In genomic region chr15:62092671-62093185, GRCm38 (mm10) we compare ENCODE assay signal across 8 mouse cellular contexts.
DNase-seq lines count a peak whose midpoint lies in the region; ATAC-seq and TF ChIP-seq lines count a peak whose summit lies in the region.

No protein-coding gene starts in this region.

- no peak for TF ChIP-seq CTCF in lung, adult 2 months (IDR thresholded peaks at IDR 0.05; ENCODE audit: insufficient read depth, low read length)

- no peak overlapping the region for H3K4me3 ChIP-seq in lung, embryonic 16.5 days (ENCODE audit: low read length)
- H3K4me3 ChIP-seq in lung, adult 2 months (replicated peaks; ENCODE audit: extremely low read depth, low read depth, low read length) = no peak overlapping the region
- H3K4me3 ChIP-seq in hindbrain, embryonic 16.5 days (ENCODE audit: low read length) = no peak overlapping the region
- H3K4me3 ChIP-seq in midbrain, embryonic 14.5 days (replicated peaks; ENCODE audit: low read depth, low read length) = no peak overlapping the region

- no peaks in the 10 kb centered on the region for H3K27me3 ChIP-seq in lung, embryonic 16.5 days (ENCODE audit: control insufficient read depth, insufficient read depth, low read depth, low read length)
- no peaks in the 10 kb centered on the region; the same call in 1 of the 2 replicates for H3K27me3 ChIP-seq in hindbrain, embryonic 16.5 days (replicated peaks; ENCODE audit: control insufficient read depth, insufficient read depth, low read length)
- H3K27me3 ChIP-seq in midbrain, embryonic 14.5 days (ENCODE audit: control insufficient read depth, insufficient read depth, low read length) = no peaks in the 10 kb centered on the region

- H3K9me3 ChIP-seq in lung, embryonic 16.5 days (ENCODE audit: control insufficient read depth, low read length) = no peaks in the 10 kb centered on the region
- H3K9me3 ChIP-seq in hindbrain, embryonic 16.5 days (ENCODE audit: control insufficient read depth, low read length) = no peaks in the 10 kb centered on the region
- no peaks in the 10 kb centered on the region for H3K9me3 ChIP-seq in midbrain, embryonic 14.5 days (ENCODE audit: control insufficient read depth, low read length)

- H3K27ac ChIP-seq in lung, embryonic 16.5 days (ENCODE audit: low read length) = peak overlapping the region; percentile 27; the same call in 1 of the 2 replicates
- H3K27ac ChIP-seq in hindbrain, embryonic 16.5 days (ENCODE audit: low read depth, low read length) = peak overlapping the region; percentile 51
- H3K27ac ChIP-seq in midbrain, embryonic 14.5 days (replicated peaks; ENCODE audit: low read depth, low read length) = peak overlapping the region; percentile 66

- no peak for TF ChIP-seq POLR2A in lung, adult 2 months (IDR thresholded peaks at IDR 0.05; ENCODE audit: borderline replicate concordance, extremely low read depth, low read depth, low read length)

- intact Hi-C loops in gastrocnemius, postnatal 36 days (cut with DNase I) = loop anchor here (10.0 kb wide), 1 partner anchor 98 kb away; no protein-coding TSS in a partner anchor

- peaks cover 15% of the 10 kb centered on the region for H3K4me1 ChIP-seq in lung, embryonic 16.5 days (replicated peaks; ENCODE audit: control insufficient read depth, insufficient read depth, low read length)
- no peaks in the 10 kb centered on the region; the same call in 1 of the 2 replicates for H3K4me1 ChIP-seq in lung, adult 2 months (ENCODE audit: control insufficient read depth, insufficient read depth, low read length)
- peaks cover 8% of the 10 kb centered on the region for H3K4me1 ChIP-seq in hindbrain, embryonic 16.5 days (ENCODE audit: control insufficient read depth, insufficient read depth, low read depth, low read length)
- peaks cover 9% of the 10 kb centered on the region; the same call in 1 of the 2 replicates for H3K4me1 ChIP-seq in midbrain, embryonic 14.5 days (ENCODE audit: control insufficient read depth, insufficient read depth, low read length)

- H3K4me2 ChIP-seq in lung, embryonic 16.5 days (ENCODE audit: low read depth, low read length) = no peak overlapping the region
- H3K4me2 ChIP-seq in hindbrain, embryonic 16.5 days (ENCODE audit: low read length) = no peak overlapping the region
- H3K4me2 ChIP-seq in midbrain, embryonic 14.5 days (ENCODE audit: low read length) = no peak overlapping the region

- H3K9ac ChIP-seq in lung, embryonic 16.5 days (ENCODE audit: low read length) = no peak overlapping the region
- peak overlapping the region; percentile 28 for H3K9ac ChIP-seq in hindbrain, embryonic 16.5 days (ENCODE audit: low read depth, low read length)
- H3K9ac ChIP-seq in midbrain, embryonic 14.5 days (replicated peaks; ENCODE audit: low read length) = 0 out of 2 replicates have a peak overlapping the region, but pooled peaks have one; percentile 14

- no peak for DNase-seq in lung, adult 2 months
- peak; percentile 42 for DNase-seq in adrenal gland, postnatal 10 days
- DNase-seq in midbrain, embryonic 14.5 days = peak; percentile 63
- no peak for DNase-seq in layer of hippocampus, adult 8-10 months (ENCODE audit: low spot score in 2 of 2)
- DNase-seq in spleen, adult 12 weeks (ENCODE audit: low spot score) = no peak
- no peak for DNase-seq in gastrocnemius, postnatal 36 days

- peak; percentile 58 for ATAC-seq in lung, embryonic 16.5 days (ENCODE audit: low read depth)
- peak; percentile 91 for ATAC-seq in hindbrain, embryonic 16.5 days
- ATAC-seq in midbrain, embryonic 14.5 days (ENCODE audit: low FRiP score, low TSS enrichment) = peak; percentile 66; the same call in 1 of the 2 replicates

- WGBS in lung, embryonic 16.5 days = 6% methylated on average over 5 of the region's 5 CpGs
- WGBS in lung, adult 2 months = 23% methylated on average over 5 of the region's 5 CpGs
- 6% methylated on average over 5 of the region's 5 CpGs for WGBS in hindbrain, embryonic 16.5 days
- 6% methylated on average over 5 of the region's 5 CpGs for WGBS in midbrain, embryonic 14.5 days

- H3K36me3 ChIP-seq in lung, embryonic 16.5 days (ENCODE audit: control insufficient read depth, insufficient read depth, low read length) = no peaks in the 10 kb centered on the region
- no peaks in the 10 kb centered on the region for H3K36me3 ChIP-seq in hindbrain, embryonic 16.5 days (ENCODE audit: control insufficient read depth, insufficient read depth, low read length)
- no peaks in the 10 kb centered on the region for H3K36me3 ChIP-seq in midbrain, embryonic 14.5 days (ENCODE audit: control insufficient read depth, insufficient read depth, low read length)

Comparison
In these comparisons a context has a peak if more than half of its experiments do, and no peak if none do; other contexts are left out.
1. DNase-seq: peak in adrenal gland, postnatal 10 days (single experiment) and midbrain, embryonic 14.5 days (single experiment); none in lung, adult 2 months (single experiment), layer of hippocampus, adult 8-10 months (0 of 2), spleen, adult 12 weeks (single experiment) and gastrocnemius, postnatal 36 days (0 of 2).
2. Peak in every context shown above with its lines, with median percentiles within 50 percentile points of each other: ATAC-seq and H3K27ac ChIP-seq.